Mouse (Mus musculus): ENCODE data around the gene Fbxw14.
"Not testable (repeated sequence)": the region's sequence is repeated elsewhere in the genome, so short reads cannot be mapped to it uniquely, and the experiment has no call there.

Gene Fbxw14

GRCm38 (mm10) chr9:109287576-109287975, at the start of gene Fbxw14:
Gene Fbxw14, minus strand, starts transcription at chr9:109287676.
- not testable (repeated sequence) for DNase-seq (ENCODE audit: low read depth)

GRCm38 (mm10) chr9:109263041-109263440, 24.4 kb downstream of the Fbxw14 start:
- DNase-seq (ENCODE audit: low read depth), result no peak

GRCm38 (mm10) chr9:109234654-109235053, 52.8 kb downstream of the Fbxw14 start, which contains the start of gene Fbxw20:
Gene Fbxw20, minus strand, starts transcription at chr9:109234754.
- DNase-seq (ENCODE audit: low read depth), result no peak

Measured in NIH3T3 (cell line).